Mouse (Mus musculus): ENCODE results near the gene Dok5. TPM values are rescaled to one million over a fixed set of nuclear protein-coding genes. Genes with fewer than 3 reads are reported as not detected.

Gene Dok5
- polyA plus RNA-seq, 1 experiment from 2014 or later: 64.5 TPM

GRCm38 (mm10) chr2:170912589-170913223 is 181.1 kb downstream of the Dok5 start:
- Histone ChIP-seq H3K27me3 (replicated peaks; ENCODE audit: control insufficient read depth, insufficient read depth, low read length) (no peaks in the 10 kb centered on the region), H3K4me3 (ENCODE audit: low read length) (no peak overlapping the region), H3K36me3 (ENCODE audit: control insufficient read depth, insufficient read depth, low read length) (no peaks in the 10 kb centered on the region), H3K9ac (ENCODE audit: low read depth, low read length) (no peak overlapping the region), H3K4me2 (ENCODE audit: low read length) (no peak overlapping the region), H3K9me3 (ENCODE audit: control insufficient read depth, low read length) (no peaks in the 10 kb centered on the region), H3K4me1 (ENCODE audit: control insufficient read depth, insufficient read depth, low read depth, low read length) (no peaks in the 10 kb centered on the region), H3K27ac (ENCODE audit: low read depth, low read length) (no peak overlapping the region)
- ATAC-seq: peak; percentile 60; the same call in 1 of the 2 replicates
- 45% methylated on average over 13 of the region's 13 CpGs for WGBS

- Histone ChIP-seq H3K9ac (ENCODE audit: low read depth, low read length) (peak overlapping the region; percentile 2; the same call in 1 of the 2 replicates), H3K4me2 (ENCODE audit: low read length) (no peak overlapping the region), H3K27ac (ENCODE audit: low read depth, low read length) (no peak overlapping the region), H3K9me3 (ENCODE audit: control insufficient read depth, low read length) (no peaks in the 10 kb centered on the region), H3K27me3 (replicated peaks; ENCODE audit: control insufficient read depth, insufficient read depth, low read length) (no peaks in the 10 kb centered on the region), H3K4me3 (ENCODE audit: low read length) (no peak overlapping the region), H3K36me3 (ENCODE audit: control insufficient read depth, insufficient read depth, low read length) (no peaks in the 10 kb centered on the region), H3K4me1 (ENCODE audit: control insufficient read depth, insufficient read depth, low read depth, low read length) (no peaks in the 10 kb centered on the region)
- ATAC-seq: no peak
- 54% methylated on average over 11 of the region's 11 CpGs for WGBS
Measured at GRCm38 (mm10) chr2:170913863-170914262, 182.3 kb downstream of the Dok5 start.

DNA sequence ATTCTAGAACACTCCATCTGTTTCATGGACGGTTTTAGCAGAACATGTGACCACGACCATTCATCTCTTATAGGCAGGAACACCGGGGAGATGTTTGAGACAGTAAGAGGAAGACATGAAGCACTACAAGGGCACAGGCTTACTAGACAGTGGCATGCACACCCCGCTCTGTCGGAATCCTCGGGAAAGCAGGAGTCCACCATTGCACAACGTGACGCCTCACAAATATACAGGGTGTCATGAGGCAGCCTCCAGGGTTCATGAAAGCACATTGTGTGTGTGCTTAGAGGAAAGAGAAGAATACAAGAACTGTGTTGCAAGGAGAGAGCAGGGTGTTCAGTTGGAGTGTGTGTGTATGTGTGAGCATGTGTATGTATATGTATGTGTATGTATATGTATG is 184.0 kb downstream of the Dok5 start:
- Histone ChIP-seq H3K27me3 (replicated peaks; ENCODE audit: control insufficient read depth, insufficient read depth, low read length) (no peaks in the 10 kb centered on the region), H3K4me3 (ENCODE audit: low read length) (no peak overlapping the region), H3K4me2 (ENCODE audit: low read length) (no peak overlapping the region), H3K27ac (ENCODE audit: low read depth, low read length) (no peak overlapping the region), H3K9ac (ENCODE audit: low read depth, low read length) (no peak overlapping the region), H3K36me3 (ENCODE audit: control insufficient read depth, insufficient read depth, low read length) (no peaks in the 10 kb centered on the region), H3K9me3 (ENCODE audit: control insufficient read depth, low read length) (no peaks in the 10 kb centered on the region), H3K4me1 (ENCODE audit: control insufficient read depth, insufficient read depth, low read depth, low read length) (no peaks in the 10 kb centered on the region)
- no peak for ATAC-seq
- 93% methylated on average over 8 of the region's 8 CpGs for WGBS

DNA sequence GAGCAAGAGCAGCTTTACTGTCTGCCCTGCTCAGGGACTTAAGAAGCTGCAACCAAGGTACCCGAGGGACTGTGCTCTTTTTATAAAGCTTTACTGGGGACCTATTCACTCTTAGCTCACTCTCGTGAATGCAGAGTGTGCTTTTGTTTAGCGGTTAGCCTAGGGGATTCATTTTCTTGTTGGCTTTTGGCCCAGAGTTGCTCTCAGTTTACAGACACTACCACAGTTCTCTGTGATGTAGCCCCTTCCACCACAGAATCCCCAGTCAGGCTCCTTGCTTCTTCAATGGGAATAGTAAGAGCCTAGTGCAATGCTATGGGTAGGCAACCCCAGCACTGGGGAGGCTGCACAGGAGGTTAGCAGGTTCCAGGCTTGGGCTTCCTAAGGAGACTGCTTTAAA is 190.7 kb downstream of the Dok5 start:
- Histone ChIP-seq H3K9ac (ENCODE audit: low read depth, low read length) (no peak overlapping the region), H3K36me3 (ENCODE audit: control insufficient read depth, insufficient read depth, low read length) (no peaks in the 10 kb centered on the region), H3K27ac (ENCODE audit: low read depth, low read length) (no peak overlapping the region; the same call in 1 of the 2 replicates), H3K4me1 (ENCODE audit: control insufficient read depth, insufficient read depth, low read depth, low read length) (no peaks in the 10 kb centered on the region), H3K4me3 (ENCODE audit: low read length) (no peak overlapping the region), H3K4me2 (ENCODE audit: low read length) (no peak overlapping the region), H3K27me3 (replicated peaks; ENCODE audit: control insufficient read depth, insufficient read depth, low read length) (no peaks in the 10 kb centered on the region), H3K9me3 (ENCODE audit: control insufficient read depth, low read length) (no peaks in the 10 kb centered on the region)
- ATAC-seq: peak; percentile 92
- WGBS: 16% methylated on average over 3 of the region's 3 CpGs

DNA sequence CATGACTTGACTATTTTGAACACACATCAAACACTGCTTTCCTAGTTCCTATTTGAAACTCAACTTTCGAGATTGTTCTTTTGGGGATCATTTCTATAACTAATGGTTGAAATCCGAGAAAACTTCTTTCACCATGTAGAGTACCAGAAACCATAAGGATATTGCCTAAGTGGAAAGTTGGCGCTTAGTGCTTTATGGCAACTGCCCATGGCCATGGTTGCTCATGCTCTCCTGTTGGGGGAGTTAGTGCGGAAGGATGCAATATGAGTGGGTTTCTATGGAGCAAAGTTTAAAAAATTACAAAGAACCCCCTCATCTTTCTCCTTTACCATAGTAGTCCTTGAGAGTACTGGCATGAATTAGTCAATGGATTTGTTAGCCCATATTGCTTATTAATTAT is 192.5 kb downstream of the Dok5 start:
- Histone ChIP-seq H3K9ac (ENCODE audit: low read depth, low read length) (no peak overlapping the region), H3K9me3 (ENCODE audit: control insufficient read depth, low read length) (no peaks in the 10 kb centered on the region), H3K27ac (ENCODE audit: low read depth, low read length) (no peak overlapping the region), H3K4me3 (ENCODE audit: low read length) (no peak overlapping the region), H3K27me3 (replicated peaks; ENCODE audit: control insufficient read depth, insufficient read depth, low read length) (no peaks in the 10 kb centered on the region), H3K36me3 (ENCODE audit: control insufficient read depth, insufficient read depth, low read length) (no peaks in the 10 kb centered on the region), H3K4me1 (ENCODE audit: control insufficient read depth, insufficient read depth, low read depth, low read length) (no peaks in the 10 kb centered on the region), H3K4me2 (ENCODE audit: low read length) (no peak overlapping the region)
- ATAC-seq: no peak
- WGBS: 92% methylated on average over 4 of the region's 4 CpGs

- no peak for ATAC-seq
- H3K27ac ChIP-seq (ENCODE audit: low read depth, low read length): no peak overlapping the region
- H3K27me3 ChIP-seq (replicated peaks; ENCODE audit: control insufficient read depth, insufficient read depth, low read length): no peaks in the 10 kb centered on the region
- no peak overlapping the region for H3K4me3 ChIP-seq (ENCODE audit: low read length)
- no peak overlapping the region for H3K4me2 ChIP-seq (ENCODE audit: low read length)
- no peaks in the 10 kb centered on the region for H3K4me1 ChIP-seq (ENCODE audit: control insufficient read depth, insufficient read depth, low read depth, low read length)
- no peaks in the 10 kb centered on the region for H3K36me3 ChIP-seq (ENCODE audit: control insufficient read depth, insufficient read depth, low read length)
- 78% methylated on average over 9 of the region's 9 CpGs for WGBS
- H3K9ac ChIP-seq (ENCODE audit: low read depth, low read length): no peak overlapping the region
- H3K9me3 ChIP-seq (ENCODE audit: control insufficient read depth, low read length): no peaks in the 10 kb centered on the region
Measured at GRCm38 (mm10) chr2:170926237-170926636, 194.6 kb downstream of the Dok5 start.

Other genes with a start within 250 kb of the Dok5 start
- 99.8 and 124 TPM in 2 replicates for gene Pfdn4, start 235.4 kb upstream of the Dok5 start, polyA plus RNA-seq (2015; fragmentation: Nextera tagmentation; extraction: Ambion mirVana)
- 0.08 and 0.10 TPM in 2 replicates for gene Cyp24a1, start 234.7 kb upstream of the Dok5 start, polyA plus RNA-seq (2015; fragmentation: Nextera tagmentation; extraction: Ambion mirVana)
- 0.19 and 0.36 TPM in 2 replicates for gene 4930470P17Rik, start 129.8 kb upstream of the Dok5 start, polyA plus RNA-seq (2015; fragmentation: Nextera tagmentation; extraction: Ambion mirVana)

Data from hindbrain, embryonic 16.5 days (tissue).